Mouse (Mus musculus): Measurements from ENCODE around the gene Adarb1. TPM values are rescaled to one million over a fixed set of nuclear protein-coding genes. Genes with fewer than 3 reads are reported as not detected.
"Not testable (repeated sequence)": the region's sequence is repeated elsewhere in the genome, so short reads cannot be mapped to it uniquely, and the experiment has no call there.

Adarb1 gene
- polyA plus RNA-seq, 1 experiment from 2014 or later = 0.16 TPM

DNA sequence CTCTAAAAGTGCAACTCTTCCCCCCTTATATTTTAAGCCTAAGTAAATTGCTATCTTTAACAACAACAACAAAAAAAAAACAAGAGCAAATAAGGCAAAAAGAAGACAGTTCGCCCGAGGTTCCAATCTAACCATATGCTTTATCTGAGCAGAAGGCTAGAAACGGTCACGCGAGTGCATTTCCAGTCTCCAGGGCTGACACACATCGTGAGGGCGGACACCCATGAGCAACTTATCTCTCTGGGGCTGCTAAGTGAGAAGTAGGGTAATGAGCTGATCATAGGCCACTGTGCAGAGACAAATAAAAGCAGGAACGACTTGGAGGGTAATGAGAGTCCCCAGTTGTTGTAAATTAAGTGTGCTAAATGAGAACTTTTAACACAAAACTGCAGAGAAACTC lies 119.4 kb downstream of the Adarb1 start:
- 96% methylated on average over 8 of the region's 8 CpGs for WGBS (ENCODE audit: missing documents)
- H3K27ac ChIP-seq = no peak overlapping the region
- no peaks in the 10 kb centered on the region for H3K79me2 ChIP-seq (ENCODE audit: inconsistent target)
- H3K36me3 ChIP-seq (ENCODE audit: inconsistent target) = no peaks in the 10 kb centered on the region
- H3K4me3 ChIP-seq (ENCODE audit: inconsistent target) = no peak overlapping the region

DNA sequence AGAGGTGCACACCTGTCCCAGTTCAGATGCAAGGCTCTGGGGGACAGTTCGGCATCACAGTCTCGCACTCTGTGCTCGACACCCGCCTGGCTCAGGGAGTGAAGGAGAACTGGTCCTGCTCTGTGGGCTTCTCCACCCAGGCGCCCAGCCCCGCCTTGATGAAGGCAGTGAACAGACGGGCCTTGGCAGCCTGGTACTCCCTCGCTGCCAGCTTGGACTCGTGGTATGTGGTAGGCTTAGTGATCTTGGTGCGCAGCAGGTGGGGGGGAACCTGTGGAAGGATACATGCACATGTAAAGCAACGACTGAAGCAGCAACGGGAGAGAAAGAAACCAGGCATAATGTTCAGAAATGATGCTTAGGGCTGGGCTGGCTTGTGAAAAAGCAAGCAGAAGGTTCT lies 123.4 kb downstream of the Adarb1 start:
- no peaks in the 10 kb centered on the region for H3K36me3 ChIP-seq (ENCODE audit: inconsistent target)
- H3K4me3 ChIP-seq (ENCODE audit: inconsistent target) = no peak overlapping the region
- WGBS (ENCODE audit: missing documents) = 93% methylated on average over 10 of the region's 12 CpGs
- no peaks in the 10 kb centered on the region for H3K79me2 ChIP-seq (ENCODE audit: inconsistent target)
- no peak overlapping the region for H3K27ac ChIP-seq

- no peaks in the 10 kb centered on the region for H3K36me3 ChIP-seq (ENCODE audit: inconsistent target)
- H3K4me3 ChIP-seq (ENCODE audit: inconsistent target) = no peak overlapping the region
- no peaks in the 10 kb centered on the region for H3K79me2 ChIP-seq (ENCODE audit: inconsistent target)
- WGBS (ENCODE audit: missing documents) = 47% methylated on average over 17 of the region's 17 CpGs
- H3K27ac ChIP-seq = no peak overlapping the region
These were observed 127.3 kb downstream of the Adarb1 start for GRCm38 (mm10) chr10:77290624-77291366.

DNA sequence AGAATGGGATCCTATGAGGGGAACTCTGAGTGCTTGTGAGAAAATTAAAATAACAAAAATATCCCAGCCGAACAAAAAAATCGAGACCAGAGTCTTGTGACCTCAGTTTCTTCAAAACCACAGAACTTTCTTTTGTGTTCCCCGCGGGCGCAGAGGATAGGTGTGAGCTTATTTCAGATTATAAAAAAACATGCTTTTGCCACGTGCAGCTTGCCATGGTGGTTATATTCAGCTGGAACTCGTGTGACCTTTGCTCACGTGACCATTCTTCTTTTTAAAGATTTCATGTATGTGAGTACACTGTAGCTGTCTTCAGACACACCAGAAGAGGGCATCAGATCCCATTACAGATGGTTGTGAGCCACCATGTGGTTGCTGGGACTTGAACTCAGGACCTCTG lies 128.5 kb downstream of the Adarb1 start:
- H3K27ac ChIP-seq = no peak overlapping the region
- no peaks in the 10 kb centered on the region for H3K79me2 ChIP-seq (ENCODE audit: inconsistent target)
- 57% methylated on average over 8 of the region's 8 CpGs for WGBS (ENCODE audit: missing documents)
- no peaks in the 10 kb centered on the region for H3K36me3 ChIP-seq (ENCODE audit: inconsistent target)
- H3K4me3 ChIP-seq (ENCODE audit: inconsistent target) = no peak overlapping the region

DNA sequence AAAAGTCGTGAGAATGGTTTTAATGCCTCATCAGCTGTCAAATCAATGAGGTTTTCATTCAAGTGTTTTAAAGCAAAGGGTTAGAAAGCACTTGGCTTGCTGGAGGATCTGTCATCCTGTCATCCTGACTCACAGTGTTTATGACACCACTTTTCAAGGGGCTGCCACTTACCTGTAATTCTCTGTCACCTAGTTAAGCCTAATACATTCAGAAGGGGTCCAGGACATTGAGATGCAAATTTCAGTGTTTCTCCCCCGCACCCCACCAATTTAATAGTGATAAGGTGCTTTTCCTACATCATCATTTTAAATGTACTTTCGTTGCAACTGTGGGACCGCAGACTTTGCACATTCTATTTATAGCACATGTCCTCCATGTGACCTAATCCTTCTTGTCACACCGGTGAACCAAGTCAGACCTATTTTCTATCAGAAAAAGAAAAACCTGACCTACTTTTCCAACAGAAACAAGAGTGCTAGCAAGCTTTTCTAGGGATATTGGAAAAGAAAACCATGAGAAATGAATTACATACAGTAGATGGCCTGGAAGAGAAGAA lies 129.4 kb downstream of the Adarb1 start:
- H3K36me3 ChIP-seq (ENCODE audit: inconsistent target) = no peaks in the 10 kb centered on the region

GRCm38 (mm10) chr10:77287626-77288025 lies 130.4 kb downstream of the Adarb1 start:
- 95% methylated on average over 5 of the region's 8 CpGs for WGBS (ENCODE audit: missing documents)
- no peaks in the 10 kb centered on the region for H3K79me2 ChIP-seq (ENCODE audit: inconsistent target)
- H3K27ac ChIP-seq = no peak overlapping the region
- H3K36me3 ChIP-seq (ENCODE audit: inconsistent target) = no peaks in the 10 kb centered on the region
- no peak overlapping the region for H3K4me3 ChIP-seq (ENCODE audit: inconsistent target)

More for the DNA sequence above, 129.4 kb downstream of the Adarb1 start:
- 30% methylated on average over 5 of the region's 5 CpGs for WGBS (ENCODE audit: missing documents)
- no peak overlapping the region for H3K4me3 ChIP-seq (ENCODE audit: inconsistent target)
- H3K79me2 ChIP-seq (ENCODE audit: inconsistent target) = no peaks in the 10 kb centered on the region
- no peak overlapping the region for H3K27ac ChIP-seq

DNA sequence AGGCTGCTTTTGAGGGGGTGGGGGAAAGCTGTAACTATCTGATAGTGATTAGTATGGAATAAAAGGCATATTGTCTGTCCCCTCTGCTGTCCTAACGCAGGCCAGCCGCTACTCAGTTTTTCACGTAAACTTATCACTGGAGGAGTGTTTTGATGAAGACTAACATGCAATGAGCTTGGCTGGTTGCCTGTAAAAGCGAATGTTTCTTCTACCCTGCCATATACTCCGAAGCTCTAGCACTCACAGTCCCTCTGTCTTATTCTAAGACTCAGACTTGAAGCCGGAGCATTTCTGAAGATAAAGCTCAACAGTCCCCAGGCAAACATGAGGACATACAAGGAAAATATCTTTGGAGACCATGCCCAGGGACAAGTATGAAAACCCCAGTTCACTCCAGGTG lies 133.2 kb downstream of the Adarb1 start:
- no peaks in the 10 kb centered on the region for H3K36me3 ChIP-seq (ENCODE audit: inconsistent target)
- no peak overlapping the region for H3K4me3 ChIP-seq (ENCODE audit: inconsistent target)
- H3K27ac ChIP-seq = no peak overlapping the region
- H3K79me2 ChIP-seq (ENCODE audit: inconsistent target) = no peaks in the 10 kb centered on the region
- 93% methylated on average over 6 of the region's 6 CpGs for WGBS (ENCODE audit: missing documents)

- Histone ChIP-seq H3K4me3 (ENCODE audit: inconsistent target) (no peak overlapping the region), H3K27ac (no peak overlapping the region), H3K79me2 (ENCODE audit: inconsistent target) (no peaks in the 10 kb centered on the region), H3K36me3 (ENCODE audit: inconsistent target) (no peaks in the 10 kb centered on the region)
- 18% methylated on average over 6 of the region's 6 CpGs for WGBS (ENCODE audit: missing documents)
These were observed 135.2 kb downstream of the Adarb1 start for GRCm38 (mm10) chr10:77282822-77283221.

DNA sequence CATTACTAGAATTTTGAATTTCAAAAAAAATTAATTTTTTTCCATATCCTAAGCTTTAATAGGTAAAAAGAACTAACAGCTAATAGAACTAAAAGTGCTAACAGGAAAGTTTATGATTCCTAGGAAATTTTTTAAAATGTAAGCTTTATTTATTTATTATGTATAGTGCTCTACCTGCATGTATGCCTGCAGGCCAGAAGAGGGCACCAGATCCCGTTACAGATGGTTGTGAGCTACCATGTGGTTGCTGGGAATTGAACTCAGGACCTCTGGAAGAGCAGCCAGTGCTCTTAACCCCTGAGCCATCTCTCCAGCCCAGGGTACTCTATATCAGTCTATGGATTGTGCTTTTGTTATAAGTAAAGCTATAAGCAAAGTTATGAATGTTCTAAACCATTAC lies 136.0 kb downstream of the Adarb1 start:
- 83% methylated on average over 1 of the region's 1 CpGs for WGBS (ENCODE audit: missing documents)

GRCm38 (mm10) chr10:77273798-77274197 lies 144.3 kb downstream of the Adarb1 start:
- peaks cover 11% of the 10 kb centered on the region for H3K36me3 ChIP-seq (ENCODE audit: inconsistent target)
- H3K4me3 ChIP-seq (ENCODE audit: inconsistent target) = no peak overlapping the region
- H3K27ac ChIP-seq = no peak overlapping the region
- no peaks in the 10 kb centered on the region for H3K79me2 ChIP-seq (ENCODE audit: inconsistent target)

More for the DNA sequence above, 136.0 kb downstream of the Adarb1 start:
- H3K79me2 ChIP-seq (ENCODE audit: inconsistent target); H3K4me3 ChIP-seq (ENCODE audit: inconsistent target); H3K27ac ChIP-seq; H3K36me3 ChIP-seq (ENCODE audit: inconsistent target): not testable (repeated sequence)

DNA sequence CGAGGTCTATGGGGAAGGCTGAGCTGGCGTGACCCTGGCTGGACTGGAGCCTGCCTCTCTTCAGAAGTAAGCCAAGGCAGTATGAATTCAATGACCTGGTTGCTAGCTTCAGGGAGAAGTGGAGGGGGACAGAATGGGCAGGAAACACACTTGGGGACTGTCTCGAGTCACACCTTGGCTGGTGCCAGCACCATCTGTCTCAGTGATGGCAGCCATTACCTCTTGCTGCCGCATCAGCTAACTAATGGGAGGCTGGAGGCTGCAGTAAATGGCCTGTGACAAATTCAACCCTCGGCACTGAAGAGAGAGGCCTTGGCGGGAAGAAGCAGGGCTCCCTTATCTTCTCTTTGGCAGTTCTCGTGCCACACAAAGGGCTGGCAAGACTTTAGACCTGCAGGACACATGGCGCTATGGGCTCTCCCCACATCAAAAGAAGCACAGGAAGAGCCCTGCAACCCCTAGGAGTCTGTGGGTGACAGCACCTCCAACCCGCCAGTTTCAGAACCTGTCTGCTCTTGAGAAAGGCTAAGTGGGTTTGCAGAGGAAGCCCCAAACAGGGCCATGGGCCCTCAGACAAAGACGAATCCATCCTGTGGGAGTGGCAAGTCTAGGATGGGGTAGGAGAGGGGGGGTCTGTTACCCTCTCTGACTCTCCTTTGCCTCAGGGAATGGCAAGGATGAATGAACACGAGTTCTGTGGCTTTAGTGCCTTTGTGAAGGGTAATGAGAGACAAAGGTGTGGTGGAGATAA lies 144.9 kb downstream of the Adarb1 start:
- Histone ChIP-seq H3K4me3 (ENCODE audit: inconsistent target) (no peak overlapping the region), H3K27ac (no peak overlapping the region), H3K36me3 (ENCODE audit: inconsistent target) (peaks cover 17% of the 10 kb centered on the region), H3K79me2 (ENCODE audit: inconsistent target) (no peaks in the 10 kb centered on the region)
- 70% methylated on average over 11 of the region's 11 CpGs for WGBS (ENCODE audit: missing documents)

DNA sequence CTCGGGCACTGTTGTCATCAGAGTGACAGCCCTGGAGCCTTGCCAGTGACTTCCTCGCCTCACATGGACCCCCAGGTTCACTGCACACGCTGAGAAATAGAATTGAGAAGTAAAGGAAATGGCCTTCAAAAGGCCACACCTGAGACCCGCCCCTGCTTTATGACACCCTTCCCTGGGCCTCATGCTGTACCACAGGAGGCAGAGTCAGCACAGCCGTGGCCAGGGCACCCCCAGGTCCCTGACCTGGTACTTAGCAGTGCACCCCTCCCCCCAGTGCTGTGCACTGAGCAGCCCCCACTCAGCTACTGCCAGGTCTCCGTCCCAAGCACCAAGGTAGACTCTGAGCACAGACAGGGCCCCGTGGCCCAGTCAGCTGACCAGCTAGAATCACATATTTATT lies 148.9 kb downstream of the Adarb1 start:
- Histone ChIP-seq H3K27ac (no peak overlapping the region), H3K36me3 (ENCODE audit: inconsistent target) (peaks cover 48% of the 10 kb centered on the region), H3K4me3 (ENCODE audit: inconsistent target) (no peak overlapping the region), H3K79me2 (ENCODE audit: inconsistent target) (no peaks in the 10 kb centered on the region)
- WGBS (ENCODE audit: missing documents) = 88% methylated on average over 6 of the region's 7 CpGs

GRCm38 (mm10) chr10:77267027-77267426 lies 151.0 kb downstream of the Adarb1 start:
- Histone ChIP-seq H3K4me3 (ENCODE audit: inconsistent target) (no peak overlapping the region), H3K27ac (peak overlapping the region; percentile 88), H3K36me3 (ENCODE audit: inconsistent target) (peaks cover 69% of the 10 kb centered on the region), H3K79me2 (ENCODE audit: inconsistent target) (peaks cover 8% of the 10 kb centered on the region; the same call in 1 of the 2 replicates)
- WGBS (ENCODE audit: missing documents) = 71% methylated on average over 13 of the region's 14 CpGs

DNA sequence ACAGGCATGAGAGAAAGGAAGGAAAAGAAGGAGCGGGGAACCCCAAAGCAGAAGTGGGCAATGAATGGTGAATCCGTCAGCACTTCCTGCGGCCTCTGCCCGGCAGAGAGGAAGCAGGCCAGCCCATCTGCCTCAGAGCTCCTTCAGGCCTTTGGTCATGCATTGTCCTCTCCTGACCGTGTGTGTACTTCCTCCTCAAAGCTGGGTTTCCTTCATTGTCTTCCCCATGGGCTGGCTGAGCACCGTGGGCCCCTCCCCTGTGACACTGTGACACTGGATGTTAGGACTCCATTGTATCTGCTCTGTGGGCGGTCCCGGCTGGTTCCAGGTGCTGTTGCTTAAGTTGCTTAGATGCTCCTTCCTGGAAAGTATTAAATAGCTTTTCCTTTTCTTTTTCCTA lies 151.8 kb downstream of the Adarb1 start:
- Histone ChIP-seq H3K79me2 (ENCODE audit: inconsistent target) (peaks cover 15% of the 10 kb centered on the region), H3K27ac (peak overlapping the region; percentile 88), H3K36me3 (ENCODE audit: inconsistent target) (peaks cover 76% of the 10 kb centered on the region)

More for the DNA sequence above, 151.8 kb downstream of the Adarb1 start:
- no peak overlapping the region for H3K4me3 ChIP-seq (ENCODE audit: inconsistent target)
- WGBS (ENCODE audit: missing documents) = 25% methylated on average over 8 of the region's 8 CpGs
